Mouse (Mus musculus): ENCODE data around the gene Mark4. TPM values are rescaled to one million over a fixed set of nuclear protein-coding genes. Genes with fewer than 3 reads are reported as not detected.

The Mark4 gene
- polyA plus RNA-seq, 1 experiment from 2014 or later = 7.4 TPM

- no peak overlapping the region for H3K9ac ChIP-seq (replicated peaks; ENCODE audit: low read depth)
- H3K4me1 ChIP-seq (ENCODE audit: insufficient read depth, low read depth, low read length) = no peaks in the 10 kb centered on the region
- DNase-seq (ENCODE audit: low spot score) (no peak), ATAC-seq (no peak)
- no peak overlapping the region for H3K27ac ChIP-seq (ENCODE audit: low read length)
- no peak overlapping the region for H3K4me3 ChIP-seq (ENCODE audit: low read depth, low read length)
- H3K27me3 ChIP-seq (replicated peaks; ENCODE audit: insufficient read depth, low read length) = no peaks in the 10 kb centered on the region
- H3K9me3 ChIP-seq (ENCODE audit: low read length) = no peaks in the 10 kb centered on the region
- peaks cover 48% of the 10 kb centered on the region for H3K36me3 ChIP-seq (ENCODE audit: insufficient read depth, low read length)
- no peak for TF ChIP-seq CTCF (IDR thresholded peaks at IDR 0.05)
- no peak for TF ChIP-seq EP300 (IDR thresholded peaks at IDR 0.05)
- 94% methylated on average over 2 of the region's 2 CpGs for WGBS
- H3K4me2 ChIP-seq (replicated peaks; ENCODE audit: low read depth, low read length) = no peak overlapping the region
Measured at GRCm38 (mm10) chr7:19436276-19436675, 22.3 kb downstream of the Mark4 start.

GRCm38 (mm10) chr7:19432475-19432874 is 26.1 kb downstream of the Mark4 start:
- Histone ChIP-seq H3K27me3 (replicated peaks; ENCODE audit: insufficient read depth, low read length) (no peaks in the 10 kb centered on the region), H3K9ac (replicated peaks; ENCODE audit: low read depth) (no peak overlapping the region), H3K9me3 (ENCODE audit: low read length) (no peaks in the 10 kb centered on the region), H3K27ac (ENCODE audit: low read length) (no peak overlapping the region), H3K4me3 (ENCODE audit: low read depth, low read length) (no peak overlapping the region), H3K4me2 (replicated peaks; ENCODE audit: low read depth, low read length) (no peak overlapping the region), H3K36me3 (ENCODE audit: insufficient read depth, low read length) (peaks cover 76% of the 10 kb centered on the region), H3K4me1 (ENCODE audit: insufficient read depth, low read depth, low read length) (no peaks in the 10 kb centered on the region)
- no peak for DNase-seq (ENCODE audit: low spot score)
- TF ChIP-seq CTCF (IDR thresholded peaks at IDR 0.05) (peak; percentile 53), EP300 (IDR thresholded peaks at IDR 0.05) (no peak)
- ATAC-seq = no peak
- 90% methylated on average over 2 of the region's 2 CpGs for WGBS

- Histone ChIP-seq H3K4me3 (ENCODE audit: low read depth, low read length) (no peak overlapping the region), H3K9me3 (ENCODE audit: low read length) (no peaks in the 10 kb centered on the region), H3K36me3 (ENCODE audit: insufficient read depth, low read length) (peaks cover 72% of the 10 kb centered on the region), H3K4me1 (ENCODE audit: insufficient read depth, low read depth, low read length) (no peaks in the 10 kb centered on the region), H3K4me2 (replicated peaks; ENCODE audit: low read depth, low read length) (no peak overlapping the region), H3K9ac (replicated peaks; ENCODE audit: low read depth) (no peak overlapping the region), H3K27me3 (replicated peaks; ENCODE audit: insufficient read depth, low read length) (no peaks in the 10 kb centered on the region), H3K27ac (ENCODE audit: low read length) (no peak overlapping the region)
- ATAC-seq = peak; percentile 49
- 73% methylated on average over 6 of the region's 6 CpGs for WGBS
- TF ChIP-seq CTCF (IDR thresholded peaks at IDR 0.05) (no peak), EP300 (IDR thresholded peaks at IDR 0.05) (no peak)
- peak; percentile 61 for DNase-seq (ENCODE audit: low spot score)
Measured at GRCm38 (mm10) chr7:19430402-19430801, 28.2 kb downstream of the Mark4 start.

- Histone ChIP-seq H3K36me3 (ENCODE audit: insufficient read depth, low read length) (peaks cover 72% of the 10 kb centered on the region), H3K27ac (ENCODE audit: low read length) (no peak overlapping the region), H3K4me1 (ENCODE audit: insufficient read depth, low read depth, low read length) (no peaks in the 10 kb centered on the region), H3K9ac (replicated peaks; ENCODE audit: low read depth) (no peak overlapping the region), H3K27me3 (replicated peaks; ENCODE audit: insufficient read depth, low read length) (no peaks in the 10 kb centered on the region), H3K9me3 (ENCODE audit: low read length) (no peaks in the 10 kb centered on the region), H3K4me3 (ENCODE audit: low read depth, low read length) (no peak overlapping the region), H3K4me2 (replicated peaks; ENCODE audit: low read depth, low read length) (no peak overlapping the region)
- TF ChIP-seq EP300 (IDR thresholded peaks at IDR 0.05) (no peak), CTCF (IDR thresholded peaks at IDR 0.05) (no peak)
- 73% methylated on average over 8 of the region's 8 CpGs for WGBS
- DNase-seq (ENCODE audit: low spot score) = no peak
- no peak for ATAC-seq
Measured at GRCm38 (mm10) chr7:19429726-19430125, 28.9 kb downstream of the Mark4 start.

GRCm38 (mm10) chr7:19427999-19428650 is 30.5 kb downstream of the Mark4 start:
- TF ChIP-seq CTCF (IDR thresholded peaks at IDR 0.05) (no peak), EP300 (IDR thresholded peaks at IDR 0.05) (no peak)

GRCm38 (mm10) chr7:19426888-19427287 is 31.7 kb downstream of the Mark4 start:
- no peaks in the 10 kb centered on the region for H3K4me1 ChIP-seq (ENCODE audit: insufficient read depth, low read depth, low read length)
- ATAC-seq = no peak
- peaks cover 45% of the 10 kb centered on the region for H3K36me3 ChIP-seq (ENCODE audit: insufficient read depth, low read length)
- no peak overlapping the region for H3K4me3 ChIP-seq (ENCODE audit: low read depth, low read length)
- TF ChIP-seq EP300 (IDR thresholded peaks at IDR 0.05) = no peak
- TF ChIP-seq CTCF (IDR thresholded peaks at IDR 0.05) = no peak
- H3K9me3 ChIP-seq (ENCODE audit: low read length) = no peaks in the 10 kb centered on the region
- H3K9ac ChIP-seq (replicated peaks; ENCODE audit: low read depth) = no peak overlapping the region
- H3K4me2 ChIP-seq (replicated peaks; ENCODE audit: low read depth, low read length) = no peak overlapping the region
- no peak for DNase-seq (ENCODE audit: low spot score)
- WGBS = 86% methylated on average over 6 of the region's 6 CpGs
- no peak overlapping the region for H3K27ac ChIP-seq (ENCODE audit: low read length)
- no peaks in the 10 kb centered on the region for H3K27me3 ChIP-seq (replicated peaks; ENCODE audit: insufficient read depth, low read length)

More at GRCm38 (mm10) chr7:19427999-19428650, 30.5 kb downstream of the Mark4 start:
- DNase-seq (ENCODE audit: low spot score) (no peak), ATAC-seq (no peak)
- Histone ChIP-seq H3K9ac (replicated peaks; ENCODE audit: low read depth) (no peak overlapping the region), H3K27ac (ENCODE audit: low read length) (no peak overlapping the region), H3K4me1 (ENCODE audit: insufficient read depth, low read depth, low read length) (no peaks in the 10 kb centered on the region), H3K4me3 (ENCODE audit: low read depth, low read length) (no peak overlapping the region), H3K4me2 (replicated peaks; ENCODE audit: low read depth, low read length) (no peak overlapping the region), H3K36me3 (ENCODE audit: insufficient read depth, low read length) (peaks cover 57% of the 10 kb centered on the region), H3K9me3 (ENCODE audit: low read length) (no peaks in the 10 kb centered on the region), H3K27me3 (replicated peaks; ENCODE audit: insufficient read depth, low read length) (no peaks in the 10 kb centered on the region)
- WGBS = 83% methylated on average over 15 of the region's 15 CpGs

Data from lung, postnatal 0 days (tissue).